Mouse (Mus musculus) erythroblast, embryonic 14.5 days (primary cell): Measurements from ENCODE around the gene Mbd4. TPM values are rescaled to one million over a fixed set of nuclear protein-coding genes. Genes with fewer than 3 reads are reported as not detected.
A peak's percentile ranks its signal among the peaks of the same experiment; 100 is the strongest.

Experiments used
- H3K27me3 ChIP-seq: 2 replicates; pipeline ENCODE4 v1.6.1; 2012; ENCODE audit warnings: inconsistent platforms; ENCODE audit not compliant: control insufficient read depth
- H3K36me3 ChIP-seq: 2 replicates; pipeline ENCODE4 v1.6.1; 2012; ENCODE audit warnings: mild to moderate bottlenecking, inconsistent platforms; ENCODE audit not compliant: control insufficient read depth
- H3K4me1 ChIP-seq: 2 replicates; pipeline ENCODE4 v1.6.1; 2012; ENCODE audit warnings: inconsistent platforms; ENCODE audit not compliant: control insufficient read depth
- H3K4me3 ChIP-seq: replicated peaks from 2 replicates; pipeline ENCODE3; 2012; ENCODE audit warnings: moderate library complexity, mild to moderate bottlenecking, inconsistent platforms
- H3K9me3 ChIP-seq: 2 replicates; pipeline ENCODE4 v1.6.1; 2012; ENCODE audit warnings: low read length, inconsistent platforms, mixed read lengths; ENCODE audit not compliant: control insufficient read depth
- GATA1 ChIP-seq: IDR thresholded peaks from 2 replicates; pipeline ENCODE4 v1.6.1; 2012; ENCODE audit warnings: low read length, inconsistent platforms, mixed read lengths
- TAL1 ChIP-seq: IDR thresholded peaks from 3 replicates; pipeline ENCODE4 v1.6.1; 2012; ENCODE audit warnings: low read length, inconsistent platforms, mixed read lengths
- polyA plus RNA-seq: library from polyadenylated mRNA; stranded (reverse); fragments of >175 nt; gene quantifications from 2 replicates; pipeline ENCODE4 v1.2.3, GENCODE M21; 2012

Gene Mbd4
- polyA plus RNA-seq, 1 experiment: 0.06 TPM

DNA sequence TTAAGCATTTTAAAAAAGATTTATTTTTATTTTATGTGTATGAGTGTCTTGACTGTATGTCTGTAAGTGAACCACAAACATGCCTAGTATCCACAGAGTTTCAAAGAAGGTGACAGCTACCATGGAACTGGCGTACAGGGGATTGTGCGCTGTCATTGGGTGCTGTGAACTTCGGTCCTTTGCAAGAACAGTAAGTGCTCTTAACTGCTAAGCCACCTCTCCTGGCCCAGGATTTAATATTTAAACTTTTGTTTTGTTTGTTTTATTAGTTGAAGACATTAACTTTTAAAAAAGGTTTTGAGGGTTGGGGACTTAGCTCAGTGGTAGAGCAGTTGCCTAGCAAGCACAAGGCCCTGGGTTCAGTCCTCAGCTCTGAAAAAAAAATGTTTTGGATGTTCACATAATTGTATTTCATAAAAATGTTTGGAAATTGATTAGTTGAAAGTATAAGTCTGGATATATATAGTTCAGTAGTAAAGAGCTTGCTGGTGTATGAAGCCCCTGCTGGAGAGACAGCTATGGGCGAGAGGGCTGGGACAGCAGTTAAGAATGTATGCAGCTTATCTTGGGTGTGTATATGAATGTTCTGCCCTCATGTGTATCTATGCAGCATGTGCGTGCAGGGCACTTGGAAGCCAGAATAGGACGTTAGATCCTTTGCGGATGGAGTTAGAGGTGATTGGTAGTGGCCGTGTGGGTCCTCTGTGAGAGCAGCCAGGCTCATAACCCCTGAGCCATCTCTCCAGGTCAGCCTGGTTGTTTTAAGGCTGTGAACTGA lies 31.8 kb downstream of the Mbd4 start:
- H3K36me3 ChIP-seq: no peaks in the 10 kb centered on the region
- peaks cover 34% of the 10 kb centered on the region for H3K4me1 ChIP-seq
- H3K9me3 ChIP-seq: no peaks in the 10 kb centered on the region
- TF ChIP-seq TAL1 (no peak), GATA1 (no peak)
- H3K4me3 ChIP-seq: no peak overlapping the region
- no peaks in the 10 kb centered on the region for H3K27me3 ChIP-seq

DNA sequence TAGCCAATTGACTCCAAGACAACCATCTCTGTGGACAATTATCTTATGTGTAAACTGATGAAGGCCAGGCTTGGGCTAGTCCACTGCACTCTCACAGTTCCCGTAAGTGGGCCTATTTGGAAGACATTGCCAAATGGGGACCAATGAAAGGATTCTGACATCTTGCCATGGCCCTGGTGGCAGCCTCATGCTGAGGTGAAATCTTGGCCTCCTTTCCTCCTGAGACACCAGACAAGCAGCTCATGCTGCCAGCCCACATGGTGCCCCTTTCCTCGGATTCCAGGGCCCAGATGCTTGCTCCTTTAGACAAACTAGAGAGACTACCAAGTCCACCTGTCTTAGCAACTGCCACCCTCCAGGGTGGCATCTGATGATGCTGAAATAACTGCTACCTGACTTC lies 35.0 kb downstream of the Mbd4 start:
- Histone ChIP-seq H3K36me3 (no peaks in the 10 kb centered on the region), H3K4me3 (no peak overlapping the region), H3K4me1 (peaks cover 37% of the 10 kb centered on the region), H3K9me3 (no peaks in the 10 kb centered on the region), H3K27me3 (no peaks in the 10 kb centered on the region)
- no peak for TF ChIP-seq TAL1
- TF ChIP-seq GATA1: no peak

DNA sequence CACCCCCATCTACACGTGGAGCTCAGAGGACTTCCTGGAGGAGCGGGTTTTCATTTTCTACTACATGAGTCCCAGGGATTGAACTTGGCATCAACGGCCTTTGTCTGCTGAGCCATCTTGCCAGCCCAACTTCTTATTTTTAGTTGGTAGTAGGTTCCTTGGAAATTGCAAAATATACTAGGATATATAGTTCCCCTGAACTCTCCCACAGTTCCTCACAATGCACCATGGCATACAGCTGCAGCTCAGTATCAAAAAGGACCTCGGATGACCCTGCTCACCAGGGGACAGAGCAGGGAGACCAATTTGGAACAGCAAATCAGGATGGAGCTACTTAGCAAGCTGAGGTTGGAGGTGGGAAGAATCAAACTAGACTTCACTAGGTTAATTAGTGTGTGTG lies 38.1 kb downstream of the Mbd4 start:
- Histone ChIP-seq H3K27me3 (no peaks in the 10 kb centered on the region), H3K9me3 (no peaks in the 10 kb centered on the region), H3K36me3 (no peaks in the 10 kb centered on the region), H3K4me3 (no peak overlapping the region), H3K4me1 (peaks cover 17% of the 10 kb centered on the region)
- no peak for TF ChIP-seq GATA1
- no peak for TF ChIP-seq TAL1

GRCm38 (mm10) chr6:115814104-115814503 lies 39.1 kb downstream of the Mbd4 start:
- Histone ChIP-seq H3K27me3 (no peaks in the 10 kb centered on the region), H3K36me3 (no peaks in the 10 kb centered on the region), H3K4me1 (peaks cover 14% of the 10 kb centered on the region), H3K9me3 (no peaks in the 10 kb centered on the region), H3K4me3 (no peak overlapping the region)
- TF ChIP-seq GATA1 (no peak), TAL1 (no peak)

DNA sequence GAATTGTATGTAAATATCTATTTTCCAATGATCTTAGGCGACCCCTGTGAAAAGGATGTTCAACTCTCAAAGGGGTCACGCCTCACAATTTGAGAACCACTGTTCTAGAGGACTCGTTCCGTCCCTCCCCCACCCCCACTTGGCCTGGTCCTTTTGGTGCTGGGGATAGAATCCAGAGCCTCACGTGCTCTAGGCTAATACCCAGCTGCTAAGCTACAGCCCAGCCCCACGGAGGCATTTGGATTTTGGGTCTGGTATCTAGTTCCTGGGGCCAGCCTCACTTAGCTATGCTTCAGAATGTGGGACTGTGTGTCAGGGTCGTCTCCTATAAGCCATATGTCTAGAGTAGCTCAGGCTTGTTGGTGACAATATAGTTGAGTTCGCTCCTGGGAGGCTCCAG lies 41.6 kb downstream of the Mbd4 start:
- H3K4me1 ChIP-seq: peaks cover 33% of the 10 kb centered on the region

DNA sequence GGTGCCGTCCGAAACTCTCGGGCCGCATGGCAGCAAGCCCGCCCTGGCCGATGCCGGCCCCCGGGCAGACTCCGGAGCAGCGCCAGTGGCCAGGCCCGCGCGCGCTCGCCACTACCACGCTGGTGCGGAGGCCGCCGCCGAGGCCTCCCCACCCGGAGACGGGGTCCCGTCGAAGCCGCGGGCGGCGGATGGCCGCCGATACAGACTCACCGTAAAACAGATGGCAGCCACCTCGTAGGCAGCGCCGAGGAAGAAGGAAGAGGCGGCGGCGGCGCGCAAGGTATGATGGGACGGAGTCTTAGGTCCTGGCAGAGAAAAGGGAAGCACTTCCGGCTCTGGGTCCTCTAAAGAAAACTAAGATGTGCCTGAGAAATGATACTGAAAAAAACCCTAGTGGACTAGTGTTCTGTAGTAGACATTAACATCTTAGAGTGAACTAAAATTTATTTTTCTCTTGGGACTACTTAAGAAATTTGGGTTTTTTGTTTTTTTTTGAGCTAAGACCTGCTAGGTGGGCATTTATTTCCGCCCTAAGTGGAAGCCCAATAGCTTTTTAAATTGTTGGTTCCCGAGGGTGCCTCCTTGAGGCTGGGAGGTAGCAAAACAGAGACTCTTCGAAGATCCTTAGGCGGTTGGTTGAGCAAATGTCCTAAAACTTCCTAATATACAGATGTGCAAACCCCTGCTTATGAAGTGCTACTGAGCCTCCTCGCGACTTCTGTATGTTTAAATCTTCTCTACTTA lies 44.5 kb downstream of the Mbd4 start, which contains the start of gene Rpl32:
Gene Rpl32, minus strand, starts transcription at position 260 of the 744 bp plus-strand sequence.
- Histone ChIP-seq H3K4me1 (peaks cover 44% of the 10 kb centered on the region), H3K27me3 (no peaks in the 10 kb centered on the region), H3K36me3 (peaks cover 44% of the 10 kb centered on the region), H3K9me3 (no peaks in the 10 kb centered on the region), H3K4me3 (peak within 1 kb of the TSS; percentile 95)
- TF ChIP-seq GATA1 (no peak), TAL1 (no peak)

More for the DNA sequence above, 41.6 kb downstream of the Mbd4 start:
- Histone ChIP-seq H3K4me3 (no peak overlapping the region), H3K27me3 (no peaks in the 10 kb centered on the region), H3K36me3 (peaks cover 14% of the 10 kb centered on the region), H3K9me3 (no peaks in the 10 kb centered on the region)
- no peak for TF ChIP-seq GATA1
- no peak for TF ChIP-seq TAL1

- Histone ChIP-seq H3K9me3 (no peaks in the 10 kb centered on the region), H3K27me3 (no peaks in the 10 kb centered on the region), H3K4me3 (peak overlapping the region; percentile 95), H3K36me3 (peaks cover 47% of the 10 kb centered on the region), H3K4me1 (peaks cover 44% of the 10 kb centered on the region)
- TF ChIP-seq TAL1 (no peak), GATA1 (no peak)
Observed at GRCm38 (mm10) chr6:115808196-115808487, 45.0 kb downstream of the Mbd4 start.

DNA sequence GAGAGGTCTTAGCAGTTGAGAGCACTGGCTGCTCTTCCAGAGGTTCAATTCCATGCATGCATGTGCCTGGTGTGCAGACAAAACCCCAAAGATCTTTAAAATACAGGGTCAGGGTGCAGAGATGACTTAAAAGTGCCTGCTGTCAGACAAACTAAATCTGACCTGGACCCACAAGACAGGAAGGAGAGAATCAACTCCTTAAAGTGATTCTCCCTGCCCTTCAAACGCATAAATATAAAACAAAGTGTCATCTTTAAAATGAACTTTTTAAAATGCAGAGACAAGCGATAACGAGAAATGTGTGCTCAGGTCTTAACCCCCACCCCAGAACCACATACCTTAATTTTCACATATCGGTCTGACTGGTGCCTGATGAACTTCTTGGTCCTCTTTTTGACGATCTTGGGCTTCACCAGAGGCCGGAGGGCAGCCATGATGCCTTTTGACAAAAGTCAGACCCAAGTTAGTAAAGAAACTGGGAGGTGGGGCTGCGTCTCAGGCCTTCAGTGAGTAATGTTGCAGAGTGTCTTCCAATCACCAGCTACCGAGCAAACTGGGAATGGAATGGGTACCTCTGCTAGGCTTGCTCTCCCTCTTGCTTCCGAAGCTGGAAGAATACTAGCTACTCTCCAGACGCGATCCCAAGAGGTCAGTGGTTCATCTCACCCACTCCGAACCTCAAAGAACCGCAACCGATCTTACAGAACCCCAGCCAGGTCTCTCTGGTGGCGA lies 45.5 kb downstream of the Mbd4 start:
- Histone ChIP-seq H3K4me1 (peaks cover 44% of the 10 kb centered on the region), H3K36me3 (peaks cover 52% of the 10 kb centered on the region), H3K9me3 (no peaks in the 10 kb centered on the region)

More for the DNA sequence above, 45.5 kb downstream of the Mbd4 start:
- TF ChIP-seq GATA1: no peak
- TF ChIP-seq TAL1: no peak
- Histone ChIP-seq H3K27me3 (no peaks in the 10 kb centered on the region), H3K4me3 (peak overlapping the region; percentile 95)
